Mouse (Mus musculus) gastrocnemius, adult 18-20 months (tissue): ENCODE measurements around the gene Pde4c. TPM values are rescaled to one million over a fixed set of nuclear protein-coding genes. Genes with fewer than 3 reads are reported as not detected.
A peak's percentile ranks its signal among the peaks of the same experiment; 100 is the strongest.

Source experiments
- DNase-seq: peaks from one replicate; pipeline ENCODE4 v3.0.0; 2021; ENCODE audit warnings: low spot score
- total RNA-seq, 2 experiments: library from RNA; stranded (reverse); gene quantifications; 2 replicates each; pipeline ENCODE4 v1.2.3; 2021

Pde4c gene
- total RNA-seq, 2 experiments from 2014 or later = 1.3 to 1.6 TPM

- no peak for DNase-seq
Measured at GRCm38 (mm10) chr8:70765838-70766570, 42.5 kb downstream of the Pde4c start.

- DNase-seq = peak; percentile 83
Measured at GRCm38 (mm10) chr8:70766571-70767440, 43.3 kb downstream of the Pde4c start.

- DNase-seq = no peak
Measured at GRCm38 (mm10) chr8:70767503-70767902, 44.0 kb downstream of the Pde4c start.

- DNase-seq = no peak
Measured at GRCm38 (mm10) chr8:70768231-70768776, 44.8 kb downstream of the Pde4c start.

- DNase-seq = no peak
Measured at GRCm38 (mm10) chr8:70768956-70769355, 45.4 kb downstream of the Pde4c start.

GRCm38 (mm10) chr8:70769359-70769758 lies 45.8 kb downstream of the Pde4c start:
- DNase-seq = peak; percentile 95

- DNase-seq = no peak
Measured at GRCm38 (mm10) chr8:70769858-70770257, 46.3 kb downstream of the Pde4c start.

GRCm38 (mm10) chr8:70770748-70771147 lies 47.2 kb downstream of the Pde4c start:
- DNase-seq = no peak

- no peak for DNase-seq
Measured at GRCm38 (mm10) chr8:70771217-70771616, 47.7 kb downstream of the Pde4c start.

GRCm38 (mm10) chr8:70772075-70772474 lies 48.6 kb downstream of the Pde4c start:
- no peak for DNase-seq

- no peak for DNase-seq
Measured at GRCm38 (mm10) chr8:70772890-70773289, 49.4 kb downstream of the Pde4c start.

GRCm38 (mm10) chr8:70773410-70773809 lies 49.9 kb downstream of the Pde4c start:
- no peak for DNase-seq

- peak; percentile 90 for DNase-seq
Measured at GRCm38 (mm10) chr8:70773833-70774232, 50.3 kb downstream of the Pde4c start.

- DNase-seq = no peak
Measured at GRCm38 (mm10) chr8:70774740-70775139, 51.2 kb downstream of the Pde4c start.

- DNase-seq = peak; percentile 47
Measured at GRCm38 (mm10) chr8:70775227-70775626, 51.7 kb downstream of the Pde4c start.

- DNase-seq = no peak
Measured at GRCm38 (mm10) chr8:70775851-70776495, 52.5 kb downstream of the Pde4c start.

- DNase-seq = peak; percentile 98
Measured at GRCm38 (mm10) chr8:70776496-70777444, 53.2 kb downstream of the Pde4c start, which contains the start of gene Pik3r2. Pik3r2 (minus strand) TSS chr8:70776713.

GRCm38 (mm10) chr8:70780093-70780492 lies 56.6 kb downstream of the Pde4c start:
- DNase-seq = no peak

GRCm38 (mm10) chr8:70786291-70787050 lies 63.0 kb downstream of the Pde4c start:
- DNase-seq = no peak

GRCm38 (mm10) chr8:70787051-70787445 lies 63.5 kb downstream of the Pde4c start:
- no peak for DNase-seq
